Mouse (Mus musculus) kidney, postnatal 14 days (tissue): Measurements from ENCODE around the gene Ugt1a10.

ENCODE experiments used
- DNase-seq: peaks from one replicate; pipeline ENCODE4 v3.0.0; 2022; ENCODE audit warnings: mixed read lengths

The Ugt1a10 gene

GRCm38 (mm10) chr1:88216551-88216950 is 161.4 kb downstream of the Ugt1a10 start:
- peak; percentile 4 for DNase-seq

GRCm38 (mm10) chr1:88217144-88217543 is 162.0 kb downstream of the Ugt1a10 start:
- DNase-seq: peak; percentile 26

DNA sequence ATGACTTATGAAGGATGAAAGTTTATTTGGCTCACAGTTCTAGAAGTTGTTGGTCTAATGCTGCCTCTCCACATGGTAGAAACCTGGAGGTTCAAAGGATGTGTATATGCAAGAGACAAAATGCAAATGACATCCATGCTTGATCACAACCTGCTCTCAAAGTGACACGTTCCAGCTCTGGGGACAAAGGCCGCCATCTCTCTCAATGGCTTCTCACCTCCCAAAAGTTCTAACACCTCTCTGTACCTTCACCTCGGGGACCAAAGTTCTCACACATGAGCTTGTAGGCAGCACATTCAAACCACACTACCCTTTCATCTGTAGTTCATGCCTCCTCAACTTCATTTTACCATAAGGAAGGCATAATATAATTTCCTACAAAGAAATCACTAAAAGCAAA is 162.4 kb downstream of the Ugt1a10 start:
- DNase-seq: no peak

DNA sequence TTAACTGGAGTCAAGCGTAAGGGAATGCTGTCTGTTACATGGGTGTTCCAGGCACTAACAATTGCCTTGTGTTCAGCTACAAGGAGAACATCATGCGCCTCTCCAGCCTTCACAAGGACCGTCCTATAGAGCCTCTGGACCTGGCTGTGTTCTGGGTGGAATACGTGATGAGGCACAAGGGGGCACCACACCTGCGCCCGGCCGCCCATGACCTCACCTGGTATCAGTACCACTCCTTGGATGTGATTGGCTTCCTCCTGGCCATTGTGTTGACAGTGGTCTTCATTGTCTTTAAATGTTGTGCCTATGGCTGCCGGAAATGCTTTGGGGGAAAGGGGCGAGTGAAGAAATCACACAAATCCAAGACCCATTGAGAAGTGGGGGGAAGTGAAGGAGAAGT is 162.9 kb downstream of the Ugt1a10 start:
- no peak for DNase-seq

DNA sequence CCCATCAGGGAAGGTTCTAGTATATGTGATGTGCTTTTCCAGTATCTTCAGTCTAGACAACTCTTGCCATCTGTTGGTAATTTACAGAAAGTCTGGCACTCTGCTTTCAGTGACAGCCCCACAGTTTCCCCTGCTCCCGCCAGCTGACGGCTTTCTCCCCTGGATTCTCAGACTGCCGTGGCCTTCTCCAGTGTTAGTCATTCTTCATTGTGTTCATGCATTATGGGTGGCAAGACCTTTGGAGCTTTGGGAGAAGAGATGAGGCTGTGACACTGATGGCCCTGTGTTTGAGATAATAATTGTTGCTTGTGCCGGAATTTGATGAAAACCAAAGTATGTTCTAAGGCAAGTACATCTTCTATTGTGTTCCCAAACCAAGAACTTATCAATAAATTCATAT is 163.4 kb downstream of the Ugt1a10 start:
- no peak for DNase-seq

DNA sequence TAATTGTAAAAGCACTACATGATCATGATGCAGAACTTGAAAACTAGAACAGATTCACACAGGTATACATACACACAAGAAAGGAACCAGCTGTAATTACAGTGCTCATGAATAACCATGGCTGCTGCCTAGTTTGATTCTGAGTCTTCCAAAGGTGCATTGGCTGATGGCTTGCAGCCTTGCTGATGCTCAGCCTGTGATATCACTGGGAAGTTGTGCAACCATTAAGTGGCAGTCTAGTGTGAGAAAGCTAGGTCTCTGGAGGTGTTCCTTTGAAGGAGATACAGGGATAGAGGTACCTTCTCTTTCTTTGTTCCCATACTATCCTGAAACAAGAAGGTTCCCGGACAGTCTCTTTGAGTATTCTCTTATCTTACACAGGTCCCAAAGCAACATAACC is 163.9 kb downstream of the Ugt1a10 start:
- no peak for DNase-seq

- DNase-seq: peak; percentile 6
These were observed 165.1 kb downstream of the Ugt1a10 start for GRCm38 (mm10) chr1:88220336-88220735.

- DNase-seq: no peak
These were observed 167.0 kb downstream of the Ugt1a10 start for GRCm38 (mm10) chr1:88222216-88222615.

DNA sequence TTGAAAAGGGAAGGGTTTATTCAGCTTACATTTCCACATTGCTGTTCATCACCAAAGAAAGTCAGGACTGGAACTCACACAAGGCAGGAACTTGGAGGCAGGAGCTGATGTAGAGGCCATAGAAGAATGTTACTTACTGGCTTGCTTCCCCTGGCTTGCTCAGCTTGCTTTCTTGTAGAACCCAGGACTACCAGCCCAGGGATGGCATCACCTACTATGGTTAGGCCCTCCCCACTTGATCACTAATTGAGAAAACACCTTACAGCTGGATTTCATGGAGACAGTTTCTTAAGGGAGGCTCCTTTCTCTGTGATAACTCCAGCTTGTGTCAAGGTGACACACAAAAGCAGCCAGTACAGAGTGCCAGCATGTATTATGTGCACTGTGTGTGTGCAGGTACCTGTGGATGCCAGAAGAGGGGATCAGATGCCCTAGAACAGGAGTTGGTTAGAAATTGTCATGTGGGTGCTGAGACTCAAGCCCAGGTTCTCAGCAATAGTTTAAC is 167.9 kb downstream of the Ugt1a10 start:
- peak; percentile 5 for DNase-seq

DNA sequence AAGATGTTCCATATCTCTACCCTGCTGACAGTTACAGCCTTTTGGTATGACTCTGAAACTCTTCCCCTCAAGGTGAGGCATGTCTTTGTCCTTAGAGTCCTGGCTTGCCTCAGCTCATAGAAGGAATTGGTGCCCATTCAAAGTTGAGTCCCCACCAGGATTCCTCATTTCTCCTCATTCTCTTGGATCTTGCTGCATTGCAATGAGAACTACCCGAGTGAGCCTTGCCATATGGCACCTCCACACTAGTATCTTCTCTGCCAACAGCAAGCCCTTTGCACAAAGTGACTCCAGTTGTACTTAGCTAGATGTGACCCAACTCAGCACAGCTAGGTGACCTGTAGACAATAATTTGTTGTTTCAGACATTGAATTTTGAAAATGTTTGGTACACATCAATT is 168.4 kb downstream of the Ugt1a10 start:
- DNase-seq: peak; percentile 21

- DNase-seq: peak; percentile 39
These were observed 169.0 kb downstream of the Ugt1a10 start for GRCm38 (mm10) chr1:88224029-88224776.

DNA sequence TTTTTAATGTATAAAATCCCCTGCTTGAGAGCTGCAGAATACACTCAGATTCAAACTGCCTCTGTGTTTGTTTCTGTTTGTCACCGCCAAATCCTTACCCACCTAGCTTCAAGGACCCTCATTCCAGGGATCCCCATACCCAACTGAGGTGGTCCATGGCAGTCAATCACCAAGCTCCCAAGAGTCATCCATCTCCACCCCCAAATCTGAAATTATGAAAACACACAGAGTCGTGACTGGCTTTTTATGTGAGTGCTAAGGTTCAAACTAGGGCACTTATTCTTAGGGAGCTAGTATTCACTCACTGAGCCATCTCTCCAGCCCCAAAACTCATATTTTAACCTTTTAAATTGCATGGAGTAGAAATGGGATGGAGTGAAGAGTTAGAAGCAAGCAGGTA is 170.1 kb downstream of the Ugt1a10 start:
- peak; percentile 2 for DNase-seq

DNA sequence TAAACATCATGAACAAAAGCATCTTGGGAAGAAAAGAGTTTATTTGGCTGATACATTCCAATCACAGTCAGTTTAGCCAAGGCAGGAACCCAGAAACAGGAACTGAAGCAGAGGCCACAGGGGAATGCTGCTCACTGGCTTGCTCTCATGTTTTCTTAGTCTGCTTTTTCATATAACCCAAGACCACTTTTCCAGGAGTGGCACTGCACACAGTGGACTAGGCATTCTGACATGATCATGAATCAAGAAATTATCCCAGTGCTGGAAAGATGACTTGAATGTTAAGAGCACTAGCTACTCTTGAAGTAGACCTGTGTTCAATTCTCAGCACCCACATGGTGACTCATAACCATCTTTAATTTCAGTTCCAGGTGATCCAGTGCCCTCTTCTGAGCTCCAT is 170.6 kb downstream of the Ugt1a10 start:
- DNase-seq: no peak

DNA sequence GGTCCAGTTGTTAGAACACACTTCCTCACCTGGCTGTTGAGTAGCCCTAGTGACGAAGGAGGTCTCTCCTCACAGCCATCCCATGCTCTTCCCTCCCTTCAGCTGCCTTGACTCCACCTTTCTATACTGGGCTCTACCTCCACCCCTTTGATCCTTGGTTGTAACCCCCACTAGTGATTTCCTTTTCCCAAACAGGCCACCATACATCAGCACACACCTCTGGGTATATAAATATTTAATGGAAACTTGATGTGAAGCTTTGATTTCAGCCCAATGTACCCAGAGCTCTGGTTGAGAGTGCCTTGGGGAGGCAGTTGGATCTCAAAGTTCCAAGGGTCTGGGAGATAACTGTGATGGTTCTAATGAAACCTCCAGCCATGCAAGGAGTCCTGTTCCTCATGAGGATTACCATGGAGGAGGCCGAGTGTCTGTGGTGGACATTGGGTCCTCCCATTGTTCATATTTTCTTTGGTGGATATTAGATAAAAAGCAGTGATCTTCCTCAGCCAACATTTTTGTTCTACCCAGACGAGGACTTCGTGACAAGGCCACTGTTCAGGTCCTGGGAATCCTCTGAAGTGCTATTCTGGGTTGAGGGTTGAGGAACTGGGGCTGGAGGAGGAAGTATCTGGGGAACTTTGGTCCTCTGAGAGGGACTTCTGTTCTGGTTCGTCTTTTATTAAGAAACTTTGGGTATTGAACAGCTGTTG is 171.6 kb downstream of the Ugt1a10 start, which contains the start of gene Mroh2a:
Mroh2a (plus strand) TSS at position 317 of the 710 bp plus-strand sequence.
- DNase-seq: peak; percentile 4

- no peak for DNase-seq
These were observed 172.3 kb downstream of the Ugt1a10 start for GRCm38 (mm10) chr1:88227482-88227881.

DNA sequence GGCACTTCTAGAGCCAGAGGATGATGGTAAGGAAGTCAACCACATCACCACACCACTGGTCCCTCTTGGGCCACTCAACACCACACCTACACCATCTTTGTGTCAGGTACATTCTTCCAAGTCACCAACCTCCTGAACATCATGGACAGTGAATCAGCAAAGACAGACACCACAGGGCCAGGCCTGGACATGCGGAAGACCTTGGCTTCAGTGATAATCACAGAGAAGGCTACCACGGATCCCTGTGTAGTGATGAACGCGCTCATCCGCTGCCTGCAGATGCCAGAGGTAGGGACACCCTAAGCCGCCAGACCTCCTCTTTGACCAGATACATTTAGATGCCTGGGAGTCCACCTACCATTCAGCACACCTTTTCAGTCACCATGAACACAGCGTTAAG is 172.9 kb downstream of the Ugt1a10 start:
- DNase-seq: no peak

- DNase-seq: no peak
These were observed 174.4 kb downstream of the Ugt1a10 start for GRCm38 (mm10) chr1:88229566-88229965.

GRCm38 (mm10) chr1:88229986-88230385 is 174.8 kb downstream of the Ugt1a10 start:
- DNase-seq: no peak

GRCm38 (mm10) chr1:88230421-88230820 is 175.2 kb downstream of the Ugt1a10 start:
- no peak for DNase-seq

DNA sequence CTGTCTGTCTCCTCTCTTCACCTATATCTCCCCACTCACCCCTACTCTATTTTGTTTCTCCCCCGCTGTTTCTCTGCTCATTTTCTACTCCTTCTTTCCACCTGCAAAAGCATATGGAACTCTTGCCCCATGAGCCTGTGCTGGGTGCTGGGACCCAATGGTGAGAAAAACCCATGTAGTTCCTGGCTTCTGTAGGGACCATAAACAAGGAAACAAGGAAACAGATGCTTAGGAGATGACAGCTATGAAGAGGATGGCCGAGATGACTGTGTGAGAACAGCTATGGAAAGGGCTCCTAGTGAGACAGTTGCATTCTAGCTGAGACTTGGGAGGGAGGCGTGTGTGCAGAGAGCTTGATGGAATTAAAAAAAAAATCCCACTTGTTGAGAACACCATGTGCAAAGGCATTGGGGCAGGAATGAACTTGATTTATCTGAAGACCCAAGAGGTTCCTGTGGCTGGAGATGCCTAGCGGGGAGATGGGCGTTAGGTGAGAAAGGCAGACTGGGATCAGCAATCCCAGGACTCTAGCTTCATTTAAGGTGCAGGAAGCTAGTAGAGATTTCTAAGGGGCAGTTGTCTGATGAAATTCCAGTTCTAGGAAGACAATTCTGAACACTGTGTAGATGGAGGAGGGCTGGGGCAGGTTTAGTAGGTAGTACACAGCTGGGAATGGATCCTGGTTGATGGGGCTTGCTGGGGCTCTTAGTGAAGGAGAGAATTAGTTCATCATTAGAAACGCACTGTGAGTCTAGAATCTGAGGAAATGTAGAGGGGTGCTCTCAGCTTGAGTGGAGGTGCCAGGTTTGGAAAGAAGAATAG is 176.0 kb downstream of the Ugt1a10 start:
- no peak for DNase-seq

GRCm38 (mm10) chr1:88231803-88232499 is 176.8 kb downstream of the Ugt1a10 start:
- DNase-seq: no peak

DNA sequence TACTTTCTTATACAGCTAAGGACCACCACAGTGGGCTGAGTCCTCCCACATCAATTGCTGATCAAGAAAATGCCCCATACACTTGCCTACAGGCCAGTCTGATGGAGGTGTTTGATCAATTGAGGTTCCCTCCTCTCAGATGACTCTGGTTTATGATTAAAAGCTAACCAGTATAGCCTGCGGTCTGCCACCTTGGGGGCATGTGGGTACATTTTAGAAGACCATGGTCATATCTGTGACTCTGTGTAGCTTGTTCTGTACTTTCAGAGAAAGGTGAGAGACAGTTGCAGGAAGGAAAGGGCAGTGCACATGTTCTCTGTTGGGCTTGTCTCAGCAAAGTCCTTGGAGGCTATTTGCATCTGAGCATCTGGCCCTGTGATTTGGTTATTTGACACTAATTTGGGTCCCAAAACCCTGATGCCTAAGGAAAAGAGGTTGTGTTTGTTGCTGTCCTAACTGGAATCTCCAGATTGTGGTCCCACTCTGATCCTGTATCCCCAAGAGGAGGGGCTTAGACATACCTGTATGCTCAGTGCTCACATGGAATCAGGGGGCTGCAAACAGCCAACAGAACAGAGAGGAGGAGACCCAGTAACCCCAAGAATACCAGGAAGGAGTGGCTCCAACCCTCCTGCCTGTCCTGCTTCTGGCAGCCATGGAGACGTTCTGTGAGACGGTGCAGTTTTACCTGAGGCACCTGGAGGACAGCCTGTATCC is 177.6 kb downstream of the Ugt1a10 start:
- DNase-seq: no peak
